Mouse (Mus musculus) G1E-ER4 (cell line): ENCODE data around the gene Dntt. TPM values are rescaled to one million over a fixed set of nuclear protein-coding genes. Genes with fewer than 3 reads are reported as not detected.

Experiments used
- GATA1 ChIP-seq: IDR thresholded peaks from one replicate; pipeline ENCODE4 v1.8.0; 2012; ENCODE audit warnings: low read length, inconsistent platforms
- polyA plus RNA-seq: library from polyadenylated mRNA; stranded (reverse); fragments of >175 nt; gene quantifications from 2 replicates; pipeline ENCODE4 v1.2.3, GENCODE M21; 2012

The Dntt gene
- not detected in 2 replicates for polyA plus RNA-seq

- TF ChIP-seq GATA1, result no peak
These were observed at the start of gene Dntt for GRCm38 (mm10) chr19:41029219-41029618. TSS of gene Dntt (plus strand) at chr19:41029275.

- TF ChIP-seq GATA1, result no peak
These were observed 48.4 kb upstream of the Dntt start for GRCm38 (mm10) chr19:40980671-40981070.

GRCm38 (mm10) chr19:40984536-40984935 lies 44.5 kb upstream of the Dntt start:
- TF ChIP-seq GATA1, result no peak

GRCm38 (mm10) chr19:40988856-40989255 lies 40.2 kb upstream of the Dntt start:
- TF ChIP-seq GATA1, result no peak

- TF ChIP-seq GATA1, result no peak
These were observed 39.0 kb upstream of the Dntt start for GRCm38 (mm10) chr19:40989961-40990600.

GRCm38 (mm10) chr19:40990781-40991343 lies 38.2 kb upstream of the Dntt start:
- no peak for TF ChIP-seq GATA1

- TF ChIP-seq GATA1, result no peak
These were observed 37.4 kb upstream of the Dntt start for GRCm38 (mm10) chr19:40991626-40992025.

GRCm38 (mm10) chr19:40992096-40992495 lies 37.0 kb upstream of the Dntt start:
- TF ChIP-seq GATA1, result no peak

- TF ChIP-seq GATA1, result no peak
These were observed 36.5 kb upstream of the Dntt start for GRCm38 (mm10) chr19:40992517-40993044.

GRCm38 (mm10) chr19:40993356-40993755 lies 35.7 kb upstream of the Dntt start:
- TF ChIP-seq GATA1, result no peak

- TF ChIP-seq GATA1, result no peak
These were observed 35.0 kb upstream of the Dntt start, which contains the start of gene Blnk for GRCm38 (mm10) chr19:40994057-40994585. TSS of gene Blnk (minus strand) at chr19:40994535.

GRCm38 (mm10) chr19:40994911-40995310 lies 34.2 kb upstream of the Dntt start:
- TF ChIP-seq GATA1, result no peak

GRCm38 (mm10) chr19:40995449-40996401 lies 33.4 kb upstream of the Dntt start:
- no peak for TF ChIP-seq GATA1

- TF ChIP-seq GATA1, result no peak
These were observed 32.4 kb upstream of the Dntt start for GRCm38 (mm10) chr19:40996722-40997121.

GRCm38 (mm10) chr19:40998469-40999170 lies 30.5 kb upstream of the Dntt start:
- no peak for TF ChIP-seq GATA1
